Mouse (Mus musculus): ENCODE measurements around the gene Prok1. TPM values are rescaled to one million over a fixed set of nuclear protein-coding genes. Genes with fewer than 3 reads are reported as not detected.

The Prok1 gene
- polyA plus RNA-seq (2012; rRNA removed): 0.57 and 0.85 TPM in 2 replicates

DNA sequence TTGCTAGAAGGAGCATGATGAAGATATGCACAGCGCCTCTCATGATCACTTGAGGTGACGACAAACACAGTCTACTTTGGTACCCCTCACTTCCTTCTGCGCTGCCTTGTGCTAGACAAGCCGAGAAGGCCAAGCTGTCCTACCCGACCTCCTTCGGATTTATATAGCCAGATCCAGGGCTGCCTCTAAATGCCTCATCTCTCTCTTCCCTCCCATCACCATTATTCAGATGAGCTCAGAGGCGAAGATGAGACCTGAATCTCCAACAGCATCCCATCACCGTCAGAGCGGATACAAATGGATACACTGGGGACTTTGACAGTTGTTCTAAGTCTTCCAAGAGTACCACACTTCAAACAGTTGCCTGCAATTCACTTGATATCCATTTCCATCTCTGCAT is at the start of gene Prok1:
Gene Prok1, minus strand, starts transcription at position 101 of the 400 bp plus-strand sequence.

DNA sequence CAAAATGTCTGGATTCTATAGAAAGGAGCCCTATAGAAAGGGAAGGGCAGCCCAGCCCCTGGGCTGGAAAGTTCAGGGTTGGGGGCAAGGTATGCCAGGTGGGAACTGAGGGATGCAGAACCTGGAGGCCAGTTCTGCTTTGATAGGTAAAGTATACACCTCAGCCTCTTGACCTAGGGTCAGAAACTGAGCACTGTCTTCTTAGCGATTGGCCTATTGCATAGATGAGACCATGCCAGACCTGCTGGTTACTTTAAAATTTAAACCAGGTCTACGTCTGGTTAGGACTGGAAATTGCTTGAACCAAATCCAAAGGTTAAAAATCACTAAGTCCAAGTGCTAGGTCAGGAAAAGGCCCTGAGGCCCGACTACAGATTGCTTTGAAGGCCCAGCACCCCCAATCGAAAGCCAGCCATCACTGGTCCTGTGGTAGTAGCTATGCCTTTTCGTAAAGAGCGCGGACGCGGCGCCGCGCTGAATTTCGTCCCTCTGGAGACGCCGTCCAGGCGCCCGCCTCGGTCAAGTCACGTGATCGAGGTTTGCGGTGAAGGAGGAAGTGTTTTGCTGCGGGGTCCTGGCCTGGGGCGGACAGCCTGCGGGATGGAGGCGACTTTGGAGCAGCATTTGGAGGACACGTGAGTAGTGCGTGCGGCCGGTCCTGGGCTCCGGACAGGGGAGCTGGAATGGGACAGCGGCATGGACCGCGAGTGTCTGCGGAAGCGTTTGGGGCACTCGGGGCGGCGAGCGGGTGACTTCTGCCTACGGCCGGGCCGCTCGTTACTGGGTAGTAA is 39.2 kb upstream of the Prok1 start, which contains the start of gene Lamtor5:
Gene Lamtor5, plus strand, starts transcription at position 380 of the 791 bp plus-strand sequence.

DNA sequence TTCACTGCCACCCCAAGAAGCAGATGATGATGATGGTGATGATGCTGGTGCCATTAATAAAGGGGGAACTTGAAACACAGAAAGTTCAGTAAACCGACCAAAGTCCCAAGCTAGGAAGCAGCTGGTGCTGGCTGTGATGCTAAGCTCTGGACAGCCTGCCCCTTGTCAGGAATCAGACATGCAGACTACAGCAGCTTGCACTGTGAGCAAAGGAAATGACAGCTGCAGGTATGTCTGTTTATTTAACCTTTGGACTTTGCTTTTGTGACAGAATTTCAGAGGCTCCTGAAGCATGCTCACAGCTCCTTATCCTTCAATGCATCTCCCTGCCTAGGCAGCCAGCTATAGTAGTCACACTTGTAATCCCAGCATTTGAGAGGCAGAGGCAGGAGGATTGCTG is 9.0 kb downstream of the Prok1 start, which contains the start of gene A630076J17Rik:
Gene A630076J17Rik, plus strand, starts transcription at position 88 of the 400 bp plus-strand sequence.

DNA sequence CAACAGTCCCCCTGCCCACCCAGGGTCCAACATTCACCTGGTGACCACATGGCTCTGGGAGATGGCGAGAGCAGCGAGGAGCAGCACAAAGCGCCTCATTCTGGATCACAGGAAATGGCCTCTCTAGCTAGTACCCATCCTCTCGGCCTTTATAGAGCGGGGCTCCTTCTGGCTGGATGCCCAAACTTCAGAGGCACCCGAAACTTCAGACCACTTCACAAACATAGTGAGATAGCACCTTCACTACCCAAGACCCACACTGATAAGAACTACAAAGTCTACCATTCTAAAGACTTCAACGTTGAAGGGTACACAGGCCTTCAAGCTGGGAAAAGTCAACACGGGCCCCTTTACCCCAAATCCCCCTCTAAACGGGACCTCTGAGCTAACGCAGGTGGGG is 17.9 kb downstream of the Prok1 start, which contains the start of gene Cym:
Gene Cym, minus strand, starts transcription at position 125 of the 400 bp plus-strand sequence.

Other genes starting within 250 kb of the Prok1 start
- gene Kcna3, start 203.5 kb downstream of the Prok1 start, polyA plus RNA-seq (2012; rRNA removed): 2.8 and 3.1 TPM in 2 replicates
- gene Kcna2, start 138.6 kb downstream of the Prok1 start, polyA plus RNA-seq (2012; rRNA removed): 0.40 and 0.48 TPM in 2 replicates
- not detected in 2 replicates for gene Kcna10, start 56.7 kb downstream of the Prok1 start, polyA plus RNA-seq (2012; rRNA removed)
- 0.25 and 0.65 TPM in 2 replicates for gene Cym, start 18.0 kb downstream of the Prok1 start, polyA plus RNA-seq (2012; rRNA removed)
- gene A630076J17Rik, start 9.1 kb downstream of the Prok1 start, polyA plus RNA-seq (2012; rRNA removed): 0.05 TPM in 1 of 2 replicates, not detected in the other
- 61.3 and 105 TPM in 2 replicates for gene Lamtor5, start 39.2 kb upstream of the Prok1 start, polyA plus RNA-seq (2012; rRNA removed)
- 0.32 and 1.1 TPM in 2 replicates for gene Slc16a4, start 51.5 kb upstream of the Prok1 start, polyA plus RNA-seq (2012; rRNA removed)
- 9.6 and 10.3 TPM in 2 replicates for gene Rbm15, start 94.0 kb upstream of the Prok1 start, polyA plus RNA-seq (2012; rRNA removed)
- 0.32 and 0.58 TPM in 2 replicates for gene Kcnc4, start 219.8 kb upstream of the Prok1 start, polyA plus RNA-seq (2012; rRNA removed)

Measured in central nervous system, embryonic 11.5 days (tissue).